Mouse (Mus musculus) cerebellum, postnatal 10 days (tissue): ENCODE results near the gene Mslnl.
A peak's percentile ranks its signal among the peaks of the same experiment; 100 is the strongest.

Source experiments
- DNase-seq, 2 experiments: peaks; one replicate each; pipeline ENCODE4 v3.0.0; 2021; ENCODE audit warnings: mixed read lengths in 2 of 2

The Mslnl gene

DNA sequence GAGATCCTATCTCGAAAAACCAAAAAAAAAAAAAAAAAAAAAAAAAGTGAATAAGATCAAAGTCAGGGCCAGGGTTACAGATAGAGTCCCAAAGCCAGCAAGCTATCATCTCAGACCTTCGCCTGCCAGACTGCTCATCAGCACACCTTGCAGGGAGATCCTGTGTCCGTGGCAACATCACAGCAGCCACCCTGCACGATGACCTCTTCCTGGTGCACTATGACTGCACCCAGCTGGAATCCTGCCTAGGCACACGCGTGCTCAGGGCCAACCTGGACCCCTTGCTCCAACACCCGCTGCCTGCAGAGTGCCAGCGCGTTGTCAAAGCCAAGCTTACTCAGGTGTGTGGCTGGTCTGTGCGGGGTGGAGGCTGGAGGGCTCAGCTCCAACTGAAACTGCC lies 8.5 kb downstream of the Mslnl start:
- DNase-seq = no peak

DNA sequence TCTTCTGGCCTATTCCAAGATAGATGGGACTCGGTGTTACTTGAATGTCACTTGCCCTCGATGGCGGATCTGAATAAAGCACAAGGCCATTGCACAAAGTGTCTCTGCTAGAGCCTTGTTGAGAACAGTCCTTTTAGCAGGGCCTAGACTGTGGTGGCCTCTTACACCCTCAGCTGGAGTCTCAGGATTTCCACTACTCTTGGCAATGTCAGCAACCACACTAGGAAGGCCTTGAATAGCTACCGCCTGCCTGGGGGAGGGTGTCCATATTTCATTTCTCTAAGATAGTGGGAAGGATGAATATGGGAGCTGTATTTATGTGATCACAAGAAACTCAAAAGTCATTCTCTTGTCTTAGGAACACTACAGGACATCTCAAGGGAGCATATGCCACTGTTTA lies 12.4 kb downstream of the Mslnl start:
- no peak for DNase-seq

DNA sequence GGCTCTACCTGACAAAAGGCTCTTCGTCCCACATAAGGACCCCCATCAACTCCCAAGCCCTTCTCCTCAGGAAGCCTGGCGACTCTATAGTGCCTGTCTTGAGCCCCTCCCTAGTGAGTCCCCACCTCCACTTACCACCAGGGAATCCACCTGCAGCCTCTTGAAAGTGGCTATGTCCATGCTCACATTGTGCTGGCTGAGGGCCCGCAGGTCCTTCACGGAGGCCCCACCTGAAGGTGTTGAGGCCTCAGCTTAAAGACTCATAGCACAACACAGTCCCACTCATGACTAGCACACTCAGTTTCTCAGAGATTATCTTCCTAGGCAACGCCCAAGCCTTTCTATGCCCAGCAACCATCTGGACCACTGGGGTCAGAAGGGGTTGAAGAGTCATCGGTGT lies 13.5 kb downstream of the Mslnl start:
- DNase-seq = no peak

GRCm38 (mm10) chr17:25751446-25751845 lies 15.6 kb downstream of the Mslnl start:
- DNase-seq = peak; percentile 81 to 82

DNA sequence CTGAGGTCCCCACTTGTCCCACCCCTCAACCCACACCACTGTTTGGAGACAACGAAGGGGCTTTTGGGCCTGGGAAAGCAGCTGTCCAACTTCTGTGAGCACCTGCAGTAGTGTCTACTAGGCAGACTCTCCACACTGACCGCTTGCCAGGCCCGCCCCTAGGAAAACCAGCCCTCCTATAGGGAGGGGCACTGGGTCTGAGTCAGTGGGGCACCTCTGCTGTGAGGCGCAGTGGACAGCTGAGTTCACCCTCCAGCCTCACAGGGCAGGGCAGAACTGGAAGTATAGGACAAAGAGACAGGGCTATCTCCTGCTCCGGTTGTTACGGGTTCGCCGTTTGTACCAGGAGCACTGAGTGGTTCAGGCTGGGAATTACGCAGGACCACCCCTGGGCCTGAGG lies 18.4 kb downstream of the Mslnl start, which contains the start of gene Msln:
TSS of gene Msln (minus strand) at position 138 of the 400 bp plus-strand sequence.
- DNase-seq = no peak

- no peak for DNase-seq
Observed at GRCm38 (mm10) chr17:25755086-25755485, 19.2 kb downstream of the Mslnl start.

GRCm38 (mm10) chr17:25755627-25756377 lies 20.0 kb downstream of the Mslnl start:
- no peak for DNase-seq

- DNase-seq = no peak
Observed at GRCm38 (mm10) chr17:25756378-25757242, 20.8 kb downstream of the Mslnl start.

GRCm38 (mm10) chr17:25757691-25758090 lies 21.8 kb downstream of the Mslnl start:
- DNase-seq = no peak

DNA sequence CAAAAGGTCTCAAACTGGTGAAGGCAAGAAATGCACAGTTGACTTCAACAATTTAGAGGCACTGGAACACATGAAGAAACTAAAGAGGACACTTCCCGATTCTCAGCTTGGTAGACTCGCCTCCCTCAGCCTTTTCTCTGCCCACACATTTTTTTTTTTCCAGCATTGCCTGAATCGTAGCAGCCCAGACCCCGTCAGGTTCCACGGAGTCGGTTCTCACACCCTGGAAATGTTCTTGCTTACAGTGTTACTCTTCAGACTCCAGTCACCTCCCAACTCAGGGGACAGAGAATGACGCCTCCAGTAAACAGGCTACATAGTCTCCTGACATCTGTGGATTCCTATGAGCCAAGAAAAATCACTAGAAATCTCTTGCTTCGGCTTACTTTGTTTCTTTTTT lies 24.3 kb downstream of the Mslnl start:
- DNase-seq = no peak

- no peak for DNase-seq
Observed at GRCm38 (mm10) chr17:25761561-25761970, 25.7 kb downstream of the Mslnl start.

DNA sequence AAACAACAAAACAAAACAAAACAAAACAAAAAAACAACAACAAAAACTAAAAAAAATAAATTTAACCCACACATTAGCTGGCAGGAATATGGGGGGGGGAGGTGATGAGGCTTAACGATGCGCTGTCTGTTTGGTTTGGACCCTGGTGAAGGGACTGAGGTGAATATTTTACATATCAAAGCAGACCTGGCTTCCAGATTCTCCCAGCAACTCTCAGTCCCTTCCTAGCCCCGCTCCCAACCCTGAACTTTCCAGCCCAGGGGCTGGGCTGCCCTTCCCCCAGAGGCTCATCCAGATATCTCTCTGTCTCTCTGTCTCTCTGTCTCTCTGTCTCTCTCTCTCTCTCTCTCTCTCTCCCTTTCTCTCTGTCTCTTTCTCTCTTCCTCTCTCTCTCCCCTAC lies 26.7 kb downstream of the Mslnl start:
- DNase-seq = no peak

- no peak for DNase-seq
Observed at GRCm38 (mm10) chr17:25765886-25766285, 30.0 kb downstream of the Mslnl start.

DNA sequence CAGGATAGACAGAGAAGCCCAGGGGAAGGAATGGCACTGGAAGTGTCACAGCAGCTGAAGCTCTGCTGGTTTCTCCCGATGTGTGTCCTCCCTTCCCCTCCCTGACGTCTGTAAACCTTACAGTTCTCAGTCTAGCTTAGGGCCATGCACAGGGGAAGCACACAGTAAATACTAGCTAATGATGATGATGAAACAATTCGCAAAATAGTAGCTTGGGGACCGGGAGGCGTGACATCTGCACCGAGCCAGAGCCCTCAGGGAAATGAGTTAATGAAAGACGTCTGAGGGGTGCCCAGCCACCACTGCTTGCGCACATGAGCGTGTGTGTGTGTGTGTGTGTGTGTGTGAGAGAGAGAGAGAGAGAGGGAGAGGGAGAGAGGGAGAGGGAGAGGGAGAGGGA lies 33.5 kb downstream of the Mslnl start:
- no peak for DNase-seq

DNA sequence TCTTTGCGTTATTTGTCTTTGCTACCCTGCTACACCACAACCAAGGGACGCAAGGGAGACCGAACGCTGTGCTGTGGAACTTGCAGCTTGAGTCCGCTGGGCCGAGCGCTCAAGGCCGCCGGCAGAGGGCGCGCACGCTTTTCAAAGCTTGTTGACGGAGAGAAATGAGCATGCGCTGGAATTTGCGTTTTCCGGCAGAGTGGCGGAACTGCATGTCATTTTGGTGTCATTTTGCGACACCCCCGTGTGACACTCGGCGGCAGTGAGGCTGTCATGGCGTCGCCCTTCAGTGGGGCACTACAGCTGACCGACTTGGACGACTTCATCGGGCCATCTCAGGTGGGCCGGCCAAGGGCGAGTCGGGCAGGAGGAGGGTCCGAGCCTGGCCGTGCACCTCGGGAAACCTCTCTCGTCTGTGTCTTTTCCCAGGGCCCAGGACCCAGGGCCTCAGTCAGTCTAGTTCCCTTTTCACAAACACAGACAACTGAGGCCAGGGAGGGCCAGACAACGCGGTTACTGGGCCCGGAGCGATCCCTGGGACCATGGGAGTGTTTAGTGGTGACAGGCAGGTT lies 37.8 kb downstream of the Mslnl start, which contains the start of gene Narfl:
TSS of gene Narfl (plus strand) at position 228 of the 572 bp plus-strand sequence.
- peak; percentile 99 for DNase-seq

DNA sequence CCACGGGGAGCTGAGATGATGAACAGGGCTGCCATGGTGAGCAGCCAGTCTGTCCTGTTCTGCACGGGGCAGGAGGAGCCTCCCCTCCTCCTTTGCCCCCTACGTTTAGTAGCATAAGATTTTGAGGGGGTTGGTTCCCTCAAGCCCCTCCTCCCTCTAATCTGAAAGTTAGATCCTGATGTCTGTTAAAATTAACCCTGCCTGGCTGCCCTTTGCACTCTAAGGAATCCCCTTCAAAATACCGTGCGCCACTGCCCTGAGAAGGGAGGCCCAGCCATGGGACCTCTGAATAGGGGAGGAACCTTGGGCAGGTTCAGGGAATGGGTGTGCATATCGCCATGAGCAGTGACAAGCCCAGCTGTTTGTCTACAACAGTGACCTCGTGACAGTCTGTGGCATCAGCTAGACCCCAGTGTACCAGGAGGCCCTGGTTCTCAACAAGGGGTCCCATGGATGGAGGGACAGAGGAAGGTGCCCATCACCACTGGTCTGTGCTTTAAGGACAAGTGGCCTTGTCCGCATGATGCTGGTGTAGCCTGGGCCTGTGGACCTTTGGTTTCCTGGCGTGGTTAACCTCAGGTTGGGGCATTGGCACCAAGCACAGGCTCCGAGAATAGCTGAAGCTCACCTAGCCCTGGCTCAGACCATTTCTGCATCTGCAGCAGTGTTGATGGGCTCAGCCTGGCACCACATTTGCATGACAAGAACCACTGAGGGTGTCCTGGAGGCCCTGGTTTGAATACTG lies 39.6 kb downstream of the Mslnl start:
- DNase-seq = no peak

- no peak for DNase-seq
Observed at GRCm38 (mm10) chr17:25777948-25778347, 42.1 kb downstream of the Mslnl start.

DNA sequence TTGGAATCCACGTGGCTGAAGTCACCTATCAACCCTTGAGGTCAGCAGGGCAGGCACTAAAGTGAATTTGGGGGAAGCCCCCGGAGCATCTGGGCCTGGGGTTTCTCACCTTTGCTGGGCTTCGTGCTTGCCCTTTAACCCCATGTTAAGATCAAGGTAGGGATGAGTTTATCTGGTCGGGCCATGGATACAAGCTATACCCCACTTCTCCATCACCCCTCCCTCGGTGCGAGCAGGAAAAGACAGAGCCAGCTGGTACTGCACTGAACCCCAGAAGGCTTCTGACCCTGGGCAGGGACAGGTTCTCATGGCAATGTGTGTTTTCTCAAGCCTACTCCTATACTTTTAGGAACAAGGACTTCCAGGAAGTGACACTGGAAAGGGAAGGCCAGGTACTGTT lies 45.5 kb downstream of the Mslnl start:
- DNase-seq = no peak

DNA sequence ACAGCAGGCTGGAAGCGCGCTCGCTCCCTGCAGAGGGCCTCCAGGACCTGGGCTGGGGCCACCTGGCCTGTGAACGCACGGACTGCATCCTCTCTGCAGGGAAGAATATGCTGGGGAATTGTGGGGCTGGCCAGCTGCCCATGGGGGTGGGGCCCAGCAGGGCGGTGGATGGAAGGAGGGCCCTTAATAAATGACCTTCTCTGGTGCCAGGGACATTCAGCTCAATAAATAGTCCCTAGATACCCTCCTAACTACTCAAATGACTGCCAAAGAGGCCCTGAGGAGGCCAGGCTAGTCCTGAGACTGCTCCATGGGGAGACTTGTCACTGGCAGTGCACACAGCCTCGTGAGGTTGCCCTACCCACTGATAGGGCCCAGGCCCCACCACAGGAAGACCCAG lies 47.2 kb downstream of the Mslnl start:
- peak in 1 of 2 experiments; percentile 63 for DNase-seq

DNA sequence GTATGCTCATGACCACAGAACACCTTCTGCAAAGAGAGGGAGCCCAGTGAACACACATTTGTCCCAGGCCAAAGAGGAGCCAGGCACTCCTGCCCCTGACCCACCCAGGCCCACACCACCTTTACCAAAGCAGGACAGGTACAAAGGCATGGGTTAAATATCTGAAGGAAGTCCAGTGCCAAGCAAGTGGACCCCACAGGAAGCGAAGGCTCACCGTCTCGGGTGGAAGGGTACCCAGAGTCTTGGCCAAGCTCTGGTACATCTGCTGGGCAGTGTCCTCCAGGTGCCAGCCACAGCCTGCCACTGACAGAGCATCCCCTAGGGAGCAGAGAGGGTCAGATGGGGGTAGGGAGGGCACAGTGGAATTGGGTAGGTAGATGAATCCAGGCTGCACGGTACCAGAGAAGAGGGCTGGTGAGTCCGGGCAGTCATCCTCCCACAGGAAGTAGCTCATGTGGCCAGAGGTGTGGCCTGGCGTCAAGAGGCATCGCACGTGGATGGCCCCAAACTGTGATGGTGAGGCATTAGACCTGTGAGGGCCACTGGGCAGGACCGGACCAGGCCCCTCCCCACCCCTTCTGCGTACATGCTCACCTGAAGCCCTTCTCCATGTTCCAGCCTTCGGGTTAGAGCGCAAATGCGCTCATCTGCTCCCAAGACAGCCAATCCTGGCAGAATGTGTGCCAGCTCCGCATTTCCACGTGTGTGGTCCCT lies 48.2 kb downstream of the Mslnl start:
- DNase-seq = no peak

- DNase-seq = peak; percentile 98
Observed at GRCm38 (mm10) chr17:25785281-25785745, 49.5 kb downstream of the Mslnl start, which contains the start of gene Haghl. TSS of gene Haghl (minus strand) at chr17:25785673.

DNA sequence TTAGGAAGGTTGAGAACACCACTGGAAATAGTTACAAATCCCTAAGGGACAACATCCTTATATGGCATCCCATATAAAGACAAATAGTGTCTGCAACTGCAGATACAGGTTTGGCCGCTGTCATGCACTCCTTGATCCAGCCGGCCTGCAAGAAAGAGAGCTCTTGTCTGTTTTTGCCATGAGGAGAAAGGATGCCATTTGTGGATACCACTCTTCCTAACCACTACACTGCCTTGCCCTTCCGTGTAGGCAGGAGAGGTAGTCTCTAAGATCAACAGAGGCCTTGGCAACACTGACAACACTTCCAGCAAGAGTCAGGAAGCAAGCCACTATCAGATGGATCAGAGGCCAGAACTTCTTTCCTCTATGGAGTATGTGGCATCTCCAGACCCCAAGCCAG lies 50.4 kb downstream of the Mslnl start, which contains the start of gene Ccdc78:
TSS of gene Ccdc78 (plus strand) at position 301 of the 400 bp plus-strand sequence.
- no peak for DNase-seq
